Mouse (Mus musculus) midbrain, embryonic 15.5 days (tissue): ENCODE results near the gene Mgat4c. TPM values are rescaled to one million over a fixed set of nuclear protein-coding genes. Genes with fewer than 3 reads are reported as not detected.

Source experiments
- ATAC-seq: fragments of 200-750 bp; cut with Nextera tagmentation; replicated peaks from 2 replicates; pipeline ENCODE4 v1.8.0; 2017; ENCODE audit warnings: moderate TSS enrichment
- H3K27ac ChIP-seq: fragments of 300-500 bp; sonication (generic); 2 replicates; pipeline ENCODE4 v1.5.1; 2015; ENCODE audit warnings: mild to moderate bottlenecking, inconsistent platforms
- H3K27me3 ChIP-seq: fragments of 300-500 bp; sonication (generic); replicated peaks from 2 replicates; pipeline ENCODE4 v1.6.1; 2015; ENCODE audit warnings: inconsistent platforms
- H3K36me3 ChIP-seq: fragments of 300-500 bp; sonication (generic); replicated peaks from 2 replicates; pipeline ENCODE4 v1.6.1; 2015; ENCODE audit warnings: inconsistent platforms
- H3K4me1 ChIP-seq: fragments of 300-500 bp; sonication (generic); 2 replicates; pipeline ENCODE4 v1.6.1; 2015; ENCODE audit warnings: inconsistent platforms
- H3K4me2 ChIP-seq: fragments of 300-500 bp; sonication (generic); 2 replicates; pipeline ENCODE4 v1.6.1; 2015; ENCODE audit warnings: inconsistent platforms, mild to moderate bottlenecking, moderate library complexity
- H3K4me3 ChIP-seq: fragments of 300-500 bp; sonication (generic); 2 replicates; pipeline ENCODE4 v1.5.1; 2015; ENCODE audit warnings: mild to moderate bottlenecking, inconsistent platforms
- H3K9ac ChIP-seq: fragments of 300-500 bp; sonication (generic); 2 replicates; pipeline ENCODE4 v1.6.1; 2015; ENCODE audit warnings: mild to moderate bottlenecking, inconsistent platforms
- H3K9me3 ChIP-seq: fragments of 300-500 bp; sonication (generic); 2 replicates; pipeline ENCODE4 v1.6.1; 2016; ENCODE audit warnings: inconsistent platforms
- WGBS: fragments of 180-500 bp; shearing (Covaris S2); methylation state at CpG from one replicate; pipeline ENCODE4 v1.1.7; 2015; ENCODE audit warnings: mixed read lengths; 5-methylcytosine and 5-hydroxymethylcytosine counted together
- polyA plus RNA-seq: library from polyadenylated mRNA; unstranded; fragments of >200 nt; fragmentation: Nextera tagmentation; extraction: Ambion mirVana; gene quantifications from 2 replicates; pipeline ENCODE4 v1.2.1, GENCODE M21; 2015

Mgat4c gene
- 49.2 and 55.1 TPM in 2 replicates for polyA plus RNA-seq

- H3K9ac ChIP-seq, result peak within 1 kb of the TSS; percentile 50
- 23% methylated on average over 6 of the region's 6 CpGs for WGBS
- peak within 1 kb of the TSS; percentile 38 for H3K4me3 ChIP-seq
- H3K27ac ChIP-seq, result peak within 1 kb of the TSS; percentile 83
- H3K4me2 ChIP-seq, result peak within 1 kb of the TSS; percentile 46
- no peaks in the 10 kb centered on the region for H3K9me3 ChIP-seq
- ATAC-seq, result peak; percentile 91
- H3K4me1 ChIP-seq, result no peaks in the 10 kb centered on the region
- no peaks in the 10 kb centered on the region for H3K36me3 ChIP-seq
- no peaks in the 10 kb centered on the region for H3K27me3 ChIP-seq
Observed at GRCm38 (mm10) chr10:101681437-101681912, at the start of gene Mgat4c. TSS of gene Mgat4c (plus strand) at chr10:101681487.

GRCm38 (mm10) chr10:101635266-101635665, 46.0 kb upstream of the Mgat4c start:
- Histone ChIP-seq H3K9ac (no peak overlapping the region), H3K9me3 (no peaks in the 10 kb centered on the region), H3K27me3 (no peaks in the 10 kb centered on the region), H3K4me1 (no peaks in the 10 kb centered on the region), H3K4me3 (no peak overlapping the region), H3K4me2 (no peak overlapping the region), H3K36me3 (no peaks in the 10 kb centered on the region), H3K27ac (no peak overlapping the region)
- no peak for ATAC-seq
- WGBS, result 81% methylated on average over 6 of the region's 6 CpGs

- H3K9me3 ChIP-seq, result no peaks in the 10 kb centered on the region
- H3K27ac ChIP-seq, result no peak overlapping the region
- ATAC-seq, result no peak
- WGBS, result 77% methylated on average over 2 of the region's 2 CpGs
- no peaks in the 10 kb centered on the region for H3K4me1 ChIP-seq
- H3K4me2 ChIP-seq, result no peak overlapping the region
- no peak overlapping the region for H3K4me3 ChIP-seq
- H3K9ac ChIP-seq, result no peak overlapping the region
- no peaks in the 10 kb centered on the region for H3K36me3 ChIP-seq
- H3K27me3 ChIP-seq, result no peaks in the 10 kb centered on the region
Observed at GRCm38 (mm10) chr10:101641048-101641447, 40.2 kb upstream of the Mgat4c start.

- Histone ChIP-seq H3K27me3 (no peaks in the 10 kb centered on the region), H3K4me1 (no peaks in the 10 kb centered on the region), H3K9ac (peak overlapping the region; percentile 50), H3K4me3 (peak overlapping the region; percentile 38), H3K4me2 (peak overlapping the region; percentile 46), H3K27ac (peak overlapping the region; percentile 83), H3K9me3 (no peaks in the 10 kb centered on the region), H3K36me3 (no peaks in the 10 kb centered on the region)
- peak; percentile 62 for ATAC-seq
- WGBS, result 35% methylated on average over 5 of the region's 5 CpGs
Observed at GRCm38 (mm10) chr10:101681914-101682313, 627 bp downstream of the Mgat4c start.

- no peaks in the 10 kb centered on the region for H3K27me3 ChIP-seq
- H3K4me2 ChIP-seq, result no peak overlapping the region
- 82% methylated on average over 3 of the region's 3 CpGs for WGBS
- H3K4me1 ChIP-seq, result no peaks in the 10 kb centered on the region
- ATAC-seq, result no peak
- H3K36me3 ChIP-seq, result no peaks in the 10 kb centered on the region
- no peaks in the 10 kb centered on the region for H3K9me3 ChIP-seq
- no peak overlapping the region for H3K27ac ChIP-seq
- H3K4me3 ChIP-seq, result no peak overlapping the region
- no peak overlapping the region for H3K9ac ChIP-seq
Observed at GRCm38 (mm10) chr10:101761828-101762227, 80.5 kb downstream of the Mgat4c start.

GRCm38 (mm10) chr10:101770688-101771087, 89.4 kb downstream of the Mgat4c start:
- H3K27me3 ChIP-seq, result no peaks in the 10 kb centered on the region
- H3K4me2 ChIP-seq, result no peak overlapping the region
- no peak overlapping the region for H3K9ac ChIP-seq
- no peak overlapping the region for H3K27ac ChIP-seq
- no peak overlapping the region for H3K4me3 ChIP-seq
- no peak for ATAC-seq
- WGBS, result 91% methylated on average over 1 of the region's 1 CpGs
- no peaks in the 10 kb centered on the region for H3K4me1 ChIP-seq
- H3K9me3 ChIP-seq, result no peaks in the 10 kb centered on the region
- no peaks in the 10 kb centered on the region for H3K36me3 ChIP-seq

GRCm38 (mm10) chr10:101771157-101771556, 89.9 kb downstream of the Mgat4c start:
- H3K36me3 ChIP-seq, result no peaks in the 10 kb centered on the region
- no peak for ATAC-seq
- no peaks in the 10 kb centered on the region for H3K9me3 ChIP-seq
- H3K27ac ChIP-seq, result no peak overlapping the region
- no peaks in the 10 kb centered on the region for H3K27me3 ChIP-seq
- H3K9ac ChIP-seq, result no peak overlapping the region
- no peak overlapping the region for H3K4me3 ChIP-seq
- H3K4me1 ChIP-seq, result no peaks in the 10 kb centered on the region
- H3K4me2 ChIP-seq, result no peak overlapping the region
- 60% methylated on average over 4 of the region's 4 CpGs for WGBS

GRCm38 (mm10) chr10:101783161-101783744, 102.0 kb downstream of the Mgat4c start:
- WGBS, result 83% methylated on average over 3 of the region's 3 CpGs

GRCm38 (mm10) chr10:101795507-101795906, 114.2 kb downstream of the Mgat4c start:
- Histone ChIP-seq H3K27ac (no peak overlapping the region), H3K36me3 (no peaks in the 10 kb centered on the region), H3K4me3 (no peak overlapping the region), H3K4me1 (no peaks in the 10 kb centered on the region), H3K9ac (no peak overlapping the region), H3K4me2 (no peak overlapping the region), H3K27me3 (no peaks in the 10 kb centered on the region), H3K9me3 (no peaks in the 10 kb centered on the region)
- ATAC-seq, result no peak
- 98% methylated on average over 1 of the region's 1 CpGs for WGBS

More at GRCm38 (mm10) chr10:101783161-101783744, 102.0 kb downstream of the Mgat4c start:
- Histone ChIP-seq H3K4me3 (no peak overlapping the region), H3K27me3 (no peaks in the 10 kb centered on the region), H3K27ac (no peak overlapping the region), H3K9ac (no peak overlapping the region), H3K4me1 (no peaks in the 10 kb centered on the region), H3K4me2 (no peak overlapping the region), H3K9me3 (no peaks in the 10 kb centered on the region), H3K36me3 (no peaks in the 10 kb centered on the region)
- ATAC-seq, result no peak

- no peak overlapping the region for H3K9ac ChIP-seq
- no peak overlapping the region for H3K4me3 ChIP-seq
- H3K4me2 ChIP-seq, result no peak overlapping the region
- H3K36me3 ChIP-seq, result no peaks in the 10 kb centered on the region
- no peaks in the 10 kb centered on the region for H3K9me3 ChIP-seq
- H3K27me3 ChIP-seq, result no peaks in the 10 kb centered on the region
- H3K4me1 ChIP-seq, result no peaks in the 10 kb centered on the region
- no peak for ATAC-seq
- H3K27ac ChIP-seq, result no peak overlapping the region
- 19% methylated on average over 2 of the region's 2 CpGs for WGBS
Observed at GRCm38 (mm10) chr10:101798831-101799474, 117.7 kb downstream of the Mgat4c start.

GRCm38 (mm10) chr10:101808768-101809167, 127.5 kb downstream of the Mgat4c start:
- no peak overlapping the region for H3K27ac ChIP-seq
- WGBS, result 94% methylated on average over 2 of the region's 2 CpGs

GRCm38 (mm10) chr10:101816902-101817301, 135.6 kb downstream of the Mgat4c start:
- WGBS, result 52% methylated on average over 5 of the region's 5 CpGs
- Histone ChIP-seq H3K4me1 (no peaks in the 10 kb centered on the region; the same call in 1 of the 2 replicates), H3K9ac (no peak overlapping the region), H3K4me2 (no peak overlapping the region), H3K4me3 (no peak overlapping the region), H3K27me3 (no peaks in the 10 kb centered on the region), H3K36me3 (no peaks in the 10 kb centered on the region), H3K9me3 (no peaks in the 10 kb centered on the region), H3K27ac (no peak overlapping the region)
- ATAC-seq, result peak; percentile 72; the same call in 1 of the 2 replicates

More at GRCm38 (mm10) chr10:101808768-101809167, 127.5 kb downstream of the Mgat4c start:
- no peak overlapping the region for H3K4me2 ChIP-seq
- H3K4me3 ChIP-seq, result no peak overlapping the region
- no peaks in the 10 kb centered on the region for H3K36me3 ChIP-seq
- ATAC-seq, result no peak
- no peaks in the 10 kb centered on the region for H3K27me3 ChIP-seq
- H3K9me3 ChIP-seq, result no peaks in the 10 kb centered on the region
- no peaks in the 10 kb centered on the region for H3K4me1 ChIP-seq
- H3K9ac ChIP-seq, result no peak overlapping the region

- no peaks in the 10 kb centered on the region for H3K36me3 ChIP-seq
- ATAC-seq, result peak; percentile 52; the same call in 1 of the 2 replicates
- no peak overlapping the region for H3K4me3 ChIP-seq
- H3K4me1 ChIP-seq, result no peaks in the 10 kb centered on the region
- 70% methylated on average over 2 of the region's 2 CpGs for WGBS
- no peaks in the 10 kb centered on the region for H3K27me3 ChIP-seq
- no peak overlapping the region for H3K4me2 ChIP-seq
- no peaks in the 10 kb centered on the region for H3K9me3 ChIP-seq
- H3K27ac ChIP-seq, result no peak overlapping the region
- H3K9ac ChIP-seq, result no peak overlapping the region
Observed at GRCm38 (mm10) chr10:101827944-101828343, 146.7 kb downstream of the Mgat4c start.
